Mouse (Mus musculus): Measurements from ENCODE around the gene Fgf18.

Fgf18 gene

GRCm38 (mm10) chr11:33151128-33151779 lies 4.1 kb upstream of the Fgf18 start:
- DNase-seq (ENCODE audit: low spot score in 2 of 2), result no peak

GRCm38 (mm10) chr11:33150364-33150763 lies 3.2 kb upstream of the Fgf18 start:
- DNase-seq (ENCODE audit: low spot score in 2 of 2), result no peak

- DNase-seq (ENCODE audit: low spot score in 2 of 2), result no peak
These were observed 2.3 kb upstream of the Fgf18 start for GRCm38 (mm10) chr11:33149453-33149852.

- DNase-seq (ENCODE audit: low spot score in 2 of 2), result no peak
These were observed 1.9 kb upstream of the Fgf18 start for GRCm38 (mm10) chr11:33149088-33149436.

- peak in 1 of 2 experiments; percentile 41 for DNase-seq (ENCODE audit: low spot score in 2 of 2)
These were observed 1.3 kb upstream of the Fgf18 start for GRCm38 (mm10) chr11:33148338-33149087.

- peak in 1 of 2 experiments; percentile 7 for DNase-seq (ENCODE audit: low spot score in 2 of 2)
These were observed 555 bp upstream of the Fgf18 start for GRCm38 (mm10) chr11:33147572-33148337.

GRCm38 (mm10) chr11:33146651-33147131 lies 509 bp downstream of the Fgf18 start:
- DNase-seq (ENCODE audit: low spot score in 2 of 2), result no peak

GRCm38 (mm10) chr11:33146143-33146497 lies 1.1 kb downstream of the Fgf18 start:
- DNase-seq (ENCODE audit: low spot score in 2 of 2), result no peak

GRCm38 (mm10) chr11:33145201-33146142 lies 1.7 kb downstream of the Fgf18 start:
- no peak for DNase-seq (ENCODE audit: low spot score in 2 of 2)

GRCm38 (mm10) chr11:33143906-33144305 lies 3.3 kb downstream of the Fgf18 start:
- no peak for DNase-seq (ENCODE audit: low spot score in 2 of 2)

- DNase-seq (ENCODE audit: low spot score in 2 of 2), result no peak
These were observed 4.4 kb downstream of the Fgf18 start for GRCm38 (mm10) chr11:33142801-33143200.

- no peak for DNase-seq (ENCODE audit: low spot score in 2 of 2)
These were observed 7.1 kb downstream of the Fgf18 start for GRCm38 (mm10) chr11:33140111-33140460.

GRCm38 (mm10) chr11:33139458-33140110 lies 7.6 kb downstream of the Fgf18 start:
- no peak for DNase-seq (ENCODE audit: low spot score in 2 of 2)

- no peak for DNase-seq (ENCODE audit: low spot score in 2 of 2)
These were observed 8.5 kb downstream of the Fgf18 start for GRCm38 (mm10) chr11:33138686-33139085.

- DNase-seq (ENCODE audit: low spot score in 2 of 2), result no peak
These were observed 12.7 kb downstream of the Fgf18 start for GRCm38 (mm10) chr11:33134391-33134986.

GRCm38 (mm10) chr11:33132619-33133338 lies 14.4 kb downstream of the Fgf18 start:
- no peak for DNase-seq (ENCODE audit: low spot score in 2 of 2)

GRCm38 (mm10) chr11:33127058-33127457 lies 20.1 kb downstream of the Fgf18 start:
- DNase-seq (ENCODE audit: low spot score in 2 of 2), result no peak

- DNase-seq (ENCODE audit: low spot score in 2 of 2), result no peak
These were observed 24.5 kb downstream of the Fgf18 start for GRCm38 (mm10) chr11:33122575-33123268.

- no peak for DNase-seq (ENCODE audit: low spot score in 2 of 2)
These were observed 27.6 kb downstream of the Fgf18 start for GRCm38 (mm10) chr11:33119556-33119955.

All from spleen, postnatal 14 days (tissue).